Mouse (Mus musculus): ENCODE measurements around the gene Elmo3. TPM values are rescaled to one million over a fixed set of nuclear protein-coding genes. Genes with fewer than 3 reads are reported as not detected.
A peak's percentile ranks its signal among the peaks of the same experiment; 100 is the strongest.

The Elmo3 gene
- polyA plus RNA-seq, 1 experiment from 2014 or later = 12.1 TPM

GRCm38 (mm10) chr8:105304325-105305210 is 833 bp upstream of the Elmo3 start:
- Histone ChIP-seq H3K36me3 (peaks cover 66% of the 10 kb centered on the region), H3K4me2 (no peak overlapping the region), H3K27ac (peak overlapping the region; percentile 89), H3K4me3 (no peak overlapping the region), H3K4me1 (peaks cover 31% of the 10 kb centered on the region), H3K9ac (no peak overlapping the region), H3K27me3 (no peaks in the 10 kb centered on the region), H3K9me3 (no peaks in the 10 kb centered on the region)
- ATAC-seq (ENCODE audit: borderline replicate concordance, extremely low read depth, low FRiP score, low TSS enrichment) = peak; percentile 10; the same call in 1 of the 2 replicates
- WGBS = 34% methylated on average over 9 of the region's 9 CpGs

GRCm38 (mm10) chr8:105306146-105306691 is 818 bp downstream of the Elmo3 start:
- Histone ChIP-seq H3K4me3 (peak overlapping the region; percentile 44), H3K9me3 (no peaks in the 10 kb centered on the region), H3K27me3 (no peaks in the 10 kb centered on the region), H3K4me1 (peaks cover 27% of the 10 kb centered on the region), H3K36me3 (peaks cover 53% of the 10 kb centered on the region), H3K9ac (peak overlapping the region; percentile 58), H3K4me2 (peak overlapping the region; percentile 73), H3K27ac (peak overlapping the region; percentile 89)
- WGBS = 26% methylated on average over 5 of the region's 5 CpGs
- ATAC-seq (ENCODE audit: borderline replicate concordance, extremely low read depth, low FRiP score, low TSS enrichment) = peak; percentile 37

GRCm38 (mm10) chr8:105307670-105308069 is 2.3 kb downstream of the Elmo3 start:
- H3K4me1 ChIP-seq = peaks cover 27% of the 10 kb centered on the region
- H3K36me3 ChIP-seq = peaks cover 54% of the 10 kb centered on the region
- no peak overlapping the region for H3K27ac ChIP-seq
- no peak overlapping the region for H3K9ac ChIP-seq
- no peak for ATAC-seq (ENCODE audit: borderline replicate concordance, extremely low read depth, low FRiP score, low TSS enrichment)
- no peak overlapping the region for H3K4me3 ChIP-seq
- no peak overlapping the region for H3K4me2 ChIP-seq
- WGBS = 95% methylated on average over 13 of the region's 13 CpGs
- H3K27me3 ChIP-seq = no peaks in the 10 kb centered on the region
- no peaks in the 10 kb centered on the region for H3K9me3 ChIP-seq

- Histone ChIP-seq H3K4me2 (no peak overlapping the region), H3K4me1 (peaks cover 27% of the 10 kb centered on the region), H3K27me3 (no peaks in the 10 kb centered on the region), H3K4me3 (no peak overlapping the region), H3K36me3 (peaks cover 56% of the 10 kb centered on the region), H3K9me3 (no peaks in the 10 kb centered on the region), H3K9ac (no peak overlapping the region), H3K27ac (no peak overlapping the region)
- ATAC-seq (ENCODE audit: borderline replicate concordance, extremely low read depth, low FRiP score, low TSS enrichment) = no peak
- 90% methylated on average over 10 of the region's 10 CpGs for WGBS
These were observed 3.0 kb downstream of the Elmo3 start for GRCm38 (mm10) chr8:105308428-105308827.

GRCm38 (mm10) chr8:105309142-105309847 is 3.9 kb downstream of the Elmo3 start:
- Histone ChIP-seq H3K4me2 (no peak overlapping the region), H3K9me3 (no peaks in the 10 kb centered on the region), H3K36me3 (peaks cover 60% of the 10 kb centered on the region), H3K9ac (no peak overlapping the region), H3K4me3 (no peak overlapping the region), H3K27ac (no peak overlapping the region), H3K27me3 (no peaks in the 10 kb centered on the region), H3K4me1 (peaks cover 22% of the 10 kb centered on the region)
- 75% methylated on average over 15 of the region's 15 CpGs for WGBS
- ATAC-seq (ENCODE audit: borderline replicate concordance, extremely low read depth, low FRiP score, low TSS enrichment) = no peak

- ATAC-seq (ENCODE audit: borderline replicate concordance, extremely low read depth, low FRiP score, low TSS enrichment) = no peak
- whole genome bisulfite sequencing = 78% methylated on average over 8 of the region's 8 CpGs
- no peaks in the 10 kb centered on the region for H3K9me3 ChIP-seq
These were observed 4.7 kb downstream of the Elmo3 start for GRCm38 (mm10) chr8:105310118-105310517.

GRCm38 (mm10) chr8:105311718-105312117 is 6.3 kb downstream of the Elmo3 start:
- H3K4me2 ChIP-seq = no peak overlapping the region
- no peak overlapping the region for H3K4me3 ChIP-seq
- no peak for ATAC-seq (ENCODE audit: borderline replicate concordance, extremely low read depth, low FRiP score, low TSS enrichment)
- H3K27ac ChIP-seq = no peak overlapping the region
- H3K36me3 ChIP-seq = peaks cover 65% of the 10 kb centered on the region
- no peak overlapping the region for H3K9ac ChIP-seq
- 82% methylated on average over 1 of the region's 1 CpGs for WGBS
- H3K9me3 ChIP-seq = no peaks in the 10 kb centered on the region
- 0 out of 2 replicates have a peak, but pooled peaks cover 3% of the 10 kb centered on the region for H3K4me1 ChIP-seq
- no peaks in the 10 kb centered on the region for H3K27me3 ChIP-seq

More at GRCm38 (mm10) chr8:105310118-105310517, 4.7 kb downstream of the Elmo3 start:
- H3K27ac ChIP-seq = no peak overlapping the region
- no peak overlapping the region for H3K4me2 ChIP-seq
- H3K9ac ChIP-seq = no peak overlapping the region
- peaks cover 59% of the 10 kb centered on the region for H3K36me3 ChIP-seq
- H3K4me3 ChIP-seq = no peak overlapping the region
- peaks cover 14% of the 10 kb centered on the region for H3K4me1 ChIP-seq
- H3K27me3 ChIP-seq = no peaks in the 10 kb centered on the region

- H3K27me3 ChIP-seq = no peaks in the 10 kb centered on the region
- H3K9me3 ChIP-seq = no peaks in the 10 kb centered on the region
- no peak overlapping the region for H3K9ac ChIP-seq
- H3K4me2 ChIP-seq = no peak overlapping the region
- WGBS = 86% methylated on average over 8 of the region's 8 CpGs
- H3K4me1 ChIP-seq = 0 out of 2 replicates have a peak, but pooled peaks cover 3% of the 10 kb centered on the region
- H3K36me3 ChIP-seq = peaks cover 55% of the 10 kb centered on the region
- no peak overlapping the region for H3K27ac ChIP-seq
- H3K4me3 ChIP-seq = no peak overlapping the region
- no peak for ATAC-seq (ENCODE audit: borderline replicate concordance, extremely low read depth, low FRiP score, low TSS enrichment)
These were observed 7.6 kb downstream of the Elmo3 start for GRCm38 (mm10) chr8:105312891-105313481.

GRCm38 (mm10) chr8:105313622-105314402 is 8.4 kb downstream of the Elmo3 start:
- WGBS = 71% methylated on average over 9 of the region's 9 CpGs
- H3K27me3 ChIP-seq = no peaks in the 10 kb centered on the region
- no peak overlapping the region for H3K9ac ChIP-seq
- H3K9me3 ChIP-seq = no peaks in the 10 kb centered on the region
- H3K36me3 ChIP-seq = peaks cover 57% of the 10 kb centered on the region
- no peak overlapping the region for H3K4me3 ChIP-seq
- H3K27ac ChIP-seq = no peak overlapping the region
- ATAC-seq (ENCODE audit: borderline replicate concordance, extremely low read depth, low FRiP score, low TSS enrichment) = no peak
- H3K4me1 ChIP-seq = 0 out of 2 replicates have a peak, but pooled peaks cover 10% of the 10 kb centered on the region
- no peak overlapping the region for H3K4me2 ChIP-seq

- Histone ChIP-seq H3K36me3 (peaks cover 46% of the 10 kb centered on the region), H3K27me3 (no peaks in the 10 kb centered on the region), H3K9me3 (no peaks in the 10 kb centered on the region), H3K9ac (no peak overlapping the region), H3K4me3 (no peak overlapping the region), H3K4me1 (0 out of 2 replicates have a peak, but pooled peaks cover 11% of the 10 kb centered on the region), H3K27ac (no peak overlapping the region), H3K4me2 (no peak overlapping the region)
- ATAC-seq (ENCODE audit: borderline replicate concordance, extremely low read depth, low FRiP score, low TSS enrichment) = no peak
- whole genome bisulfite sequencing = 84% methylated on average over 18 of the region's 18 CpGs
These were observed 9.8 kb downstream of the Elmo3 start for GRCm38 (mm10) chr8:105315073-105315769.
